Mouse (Mus musculus) hindbrain, postnatal 0 days (tissue): Measurements from ENCODE around the gene Spon2. TPM values are rescaled to one million over a fixed set of nuclear protein-coding genes. Genes with fewer than 3 reads are reported as not detected.

Experiments
- ATAC-seq: fragments of 200-750 bp; cut with Nextera tagmentation; 2 replicates; pipeline ENCODE4 v1.8.0; 2017; ENCODE audit warnings: mild to moderate bottlenecking, moderate TSS enrichment, moderate library complexity
- DNase-seq: peaks from one replicate; pipeline ENCODE4 v3.0.0-alpha.2; 2015; ENCODE audit warnings: low spot score
- H3K27ac ChIP-seq: fragments of 300-500 bp; sonication (generic); 2 replicates; pipeline ENCODE4 v1.5.1; 2014; ENCODE audit warnings: mild to moderate bottlenecking
- H3K27me3 ChIP-seq: fragments of 300-500 bp; sonication (generic); 2 replicates; pipeline ENCODE4 v1.6.1; 2014; ENCODE audit warnings: low read length, mixed read lengths; ENCODE audit not compliant: insufficient read depth
- H3K36me3 ChIP-seq: fragments of 300-500 bp; sonication (generic); 2 replicates; pipeline ENCODE4 v1.6.1; 2014; ENCODE audit warnings: low read length, mixed read lengths; ENCODE audit not compliant: insufficient read depth
- H3K4me1 ChIP-seq: fragments of 300-500 bp; sonication (generic); 2 replicates; pipeline ENCODE4 v1.6.1; 2014; ENCODE audit warnings: antibody characterized with exemption, low read length, mixed read lengths; ENCODE audit not compliant: insufficient read depth
- H3K4me2 ChIP-seq: fragments of 300-500 bp; sonication (generic); 2 replicates; pipeline ENCODE4 v1.6.1; 2014; ENCODE audit warnings: low read depth, mild to moderate bottlenecking, low read length, moderate library complexity, mixed read lengths
- H3K4me3 ChIP-seq: fragments of 300-500 bp; sonication (generic); 2 replicates; pipeline ENCODE4 v1.5.1; 2014; ENCODE audit warnings: low read length
- H3K9ac ChIP-seq: fragments of 300-500 bp; sonication (generic); replicated peaks from 2 replicates; pipeline ENCODE4 v1.6.1; 2014; ENCODE audit warnings: mild to moderate bottlenecking, low read length, moderate library complexity, mixed read lengths
- H3K9me3 ChIP-seq: fragments of 300-500 bp; sonication (generic); 2 replicates; pipeline ENCODE4 v1.6.1; 2016; ENCODE audit warnings: low read length, mixed read lengths
- CTCF ChIP-seq: IDR thresholded peaks from 2 replicates; pipeline ENCODE4 v1.5.1; 2016; ENCODE audit warnings: antibody characterized with exemption, control low read depth, low read depth
- WGBS: fragments of 180-500 bp; shearing (Covaris S2); extraction: QIAGEN DNeasy Blood & Tissue Kit; methylation state at CpG from one replicate; pipeline ENCODE4 v1.1.7; 2014; 5-methylcytosine and 5-hydroxymethylcytosine counted together
- polyA plus RNA-seq: library from polyadenylated mRNA; unstranded; fragments of >200 nt; fragmentation: Nextera tagmentation; extraction: Ambion mirVana; gene quantifications from 2 replicates; pipeline ENCODE4 v1.2.1, GENCODE M21; 2015
- total RNA-seq: library from RNA; depleted of rRNA; stranded (reverse); fragments of >200 nt; gene quantifications from 2 replicates; pipeline ENCODE4 v1.2.3, GENCODE M21; 2014

Gene Spon2
- total and polyA plus RNA-seq, 2 experiments from 2014 or later, result 3.9 to 4.3 TPM

DNA sequence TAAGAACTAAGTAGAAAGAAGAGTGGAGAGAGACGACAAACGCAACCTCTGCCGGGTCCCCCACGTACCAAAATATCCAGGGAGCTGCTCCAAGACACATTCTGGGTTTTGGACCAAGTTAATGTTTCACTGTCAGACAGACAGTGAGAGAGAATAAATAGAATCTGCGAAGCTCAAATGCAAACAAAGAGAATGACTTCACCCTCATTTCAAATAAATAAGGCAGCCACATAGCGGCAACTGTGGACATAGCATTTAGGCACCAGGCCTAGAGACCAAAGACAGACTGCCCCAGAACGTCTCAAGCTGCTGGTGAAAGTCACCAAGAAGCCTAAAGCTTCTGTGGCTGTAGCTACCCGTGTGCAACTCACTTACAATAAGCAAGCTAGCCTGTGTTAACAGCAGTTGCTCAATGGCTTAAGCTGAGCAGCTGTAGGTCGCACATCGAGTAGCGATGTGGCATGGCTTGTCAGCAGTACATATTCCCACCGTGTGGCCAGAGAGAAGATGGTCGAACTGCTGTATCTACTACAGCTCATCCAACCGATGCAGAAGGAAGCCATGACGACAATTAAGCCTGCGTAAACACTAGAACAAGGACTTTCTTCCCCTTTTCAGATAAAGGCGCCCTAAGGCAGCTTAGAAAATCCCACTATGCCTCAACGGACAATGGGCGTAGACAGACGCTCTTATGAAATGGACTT, 643 bp upstream of the Spon2 start:
- no peak for DNase-seq
- no peak for ATAC-seq
- Histone ChIP-seq H3K9me3 (no peaks in the 10 kb centered on the region), H3K27me3 (no peaks in the 10 kb centered on the region), H3K9ac (no peak overlapping the region), H3K36me3 (no peaks in the 10 kb centered on the region), H3K4me3 (no peak overlapping the region), H3K4me2 (no peak overlapping the region), H3K4me1 (peaks cover 14% of the 10 kb centered on the region; the same call in 1 of the 2 replicates), H3K27ac (peak overlapping the region; percentile 5; the same call in 1 of the 2 replicates)
- no peak; the same call in 1 of the 2 replicates for TF ChIP-seq CTCF
- 68% methylated on average over 20 of the region's 20 CpGs for WGBS

DNA sequence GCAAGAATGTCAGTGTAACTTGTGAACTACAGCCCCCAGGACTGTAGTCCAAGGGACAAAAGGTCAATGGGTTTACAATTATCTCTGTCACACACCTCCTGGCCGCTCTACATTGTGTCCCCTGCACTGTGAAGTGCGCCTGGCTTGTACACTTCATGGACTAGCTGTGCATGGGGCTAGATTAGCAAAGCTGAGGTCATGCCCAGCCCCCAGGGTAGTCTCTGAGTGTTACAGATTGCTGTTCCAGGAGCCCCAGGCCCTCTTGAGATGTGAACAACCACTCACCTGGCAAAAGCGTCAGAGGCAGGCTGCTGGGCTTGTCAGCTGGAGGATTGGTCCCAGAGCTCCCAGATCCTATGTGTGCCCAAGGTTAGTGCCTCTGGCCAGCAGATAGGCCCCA, 592 bp downstream of the Spon2 start:
- Histone ChIP-seq H3K36me3 (no peaks in the 10 kb centered on the region), H3K4me3 (no peak overlapping the region), H3K27me3 (no peaks in the 10 kb centered on the region), H3K9me3 (no peaks in the 10 kb centered on the region), H3K4me1 (peaks cover 14% of the 10 kb centered on the region; the same call in 1 of the 2 replicates), H3K9ac (no peak overlapping the region), H3K4me2 (no peak overlapping the region), H3K27ac (no peak overlapping the region)
- DNase-seq, result no peak
- ATAC-seq, result no peak
- no peak for TF ChIP-seq CTCF
- 65% methylated on average over 3 of the region's 3 CpGs for WGBS

DNA sequence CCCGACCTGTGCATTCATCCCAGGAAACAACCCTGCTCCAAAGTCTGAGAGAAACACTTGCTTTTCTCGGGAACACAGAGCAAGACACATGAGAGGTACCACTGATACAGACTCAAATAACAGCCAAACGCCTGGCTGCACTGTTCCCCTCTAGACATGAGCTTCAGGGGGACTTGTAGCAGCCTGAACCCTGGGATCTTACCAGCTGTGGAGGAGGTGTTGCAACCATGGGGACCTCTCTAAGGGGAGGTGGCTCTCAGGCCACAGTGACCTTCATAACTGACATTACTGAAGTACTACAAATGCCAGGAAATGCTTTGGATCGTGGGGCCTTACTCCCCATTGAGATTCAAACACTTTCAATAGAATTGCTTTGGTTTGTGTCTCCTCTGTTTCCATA, 3.5 kb downstream of the Spon2 start:
- no peak overlapping the region for H3K27ac ChIP-seq
- no peak overlapping the region for H3K9ac ChIP-seq
- H3K4me2 ChIP-seq, result no peak overlapping the region
- no peak for TF ChIP-seq CTCF
- no peak overlapping the region for H3K4me3 ChIP-seq
- ATAC-seq, result no peak
- H3K9me3 ChIP-seq, result no peaks in the 10 kb centered on the region
- no peak for DNase-seq
- WGBS, result 66% methylated on average over 4 of the region's 4 CpGs
- no peaks in the 10 kb centered on the region for H3K27me3 ChIP-seq
- H3K4me1 ChIP-seq, result peaks cover 10% of the 10 kb centered on the region; the same call in 1 of the 2 replicates
- H3K36me3 ChIP-seq, result no peaks in the 10 kb centered on the region

DNA sequence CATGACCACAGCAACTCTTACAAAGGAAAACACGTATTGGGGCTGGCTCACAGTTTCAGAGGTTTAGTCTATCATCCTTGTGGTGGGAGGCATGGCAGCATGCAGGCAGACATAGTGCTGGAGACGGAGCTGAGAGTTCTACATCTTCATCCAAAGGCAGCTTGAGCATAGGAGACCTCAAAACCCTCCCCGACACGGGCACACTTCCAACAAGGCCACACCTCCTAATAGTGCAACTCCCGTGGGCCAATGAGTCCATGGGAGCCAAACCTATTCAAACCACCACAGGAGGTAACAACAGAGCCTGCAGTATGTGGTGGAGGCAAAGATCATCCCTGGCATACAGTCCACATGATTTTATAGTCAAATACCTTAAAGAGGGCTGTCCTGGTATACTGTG, 7.0 kb downstream of the Spon2 start:
- H3K4me1 ChIP-seq, result no peaks in the 10 kb centered on the region

GRCm38 (mm10) chr5:33210515-33210914, 7.7 kb downstream of the Spon2 start:
- no peak overlapping the region for H3K9ac ChIP-seq
- no peak overlapping the region for H3K4me2 ChIP-seq
- H3K36me3 ChIP-seq, result no peaks in the 10 kb centered on the region
- 91% methylated on average over 3 of the region's 3 CpGs for WGBS
- H3K9me3 ChIP-seq, result no peaks in the 10 kb centered on the region
- ATAC-seq, result no peak
- H3K27ac ChIP-seq, result no peak overlapping the region
- H3K4me1 ChIP-seq, result no peaks in the 10 kb centered on the region
- H3K4me3 ChIP-seq, result no peak overlapping the region
- TF ChIP-seq CTCF, result no peak
- H3K27me3 ChIP-seq, result no peaks in the 10 kb centered on the region
- DNase-seq, result no peak

More for the DNA sequence above, 7.0 kb downstream of the Spon2 start:
- DNase-seq (no peak), ATAC-seq (no peak)
- H3K27ac ChIP-seq, result no peak overlapping the region
- H3K36me3 ChIP-seq, result no peaks in the 10 kb centered on the region
- no peak overlapping the region for H3K9ac ChIP-seq
- H3K4me2 ChIP-seq, result no peak overlapping the region
- 80% methylated on average over 5 of the region's 5 CpGs for WGBS
- no peak overlapping the region for H3K4me3 ChIP-seq
- H3K27me3 ChIP-seq, result no peaks in the 10 kb centered on the region
- H3K9me3 ChIP-seq, result no peaks in the 10 kb centered on the region
- no peak for TF ChIP-seq CTCF

DNA sequence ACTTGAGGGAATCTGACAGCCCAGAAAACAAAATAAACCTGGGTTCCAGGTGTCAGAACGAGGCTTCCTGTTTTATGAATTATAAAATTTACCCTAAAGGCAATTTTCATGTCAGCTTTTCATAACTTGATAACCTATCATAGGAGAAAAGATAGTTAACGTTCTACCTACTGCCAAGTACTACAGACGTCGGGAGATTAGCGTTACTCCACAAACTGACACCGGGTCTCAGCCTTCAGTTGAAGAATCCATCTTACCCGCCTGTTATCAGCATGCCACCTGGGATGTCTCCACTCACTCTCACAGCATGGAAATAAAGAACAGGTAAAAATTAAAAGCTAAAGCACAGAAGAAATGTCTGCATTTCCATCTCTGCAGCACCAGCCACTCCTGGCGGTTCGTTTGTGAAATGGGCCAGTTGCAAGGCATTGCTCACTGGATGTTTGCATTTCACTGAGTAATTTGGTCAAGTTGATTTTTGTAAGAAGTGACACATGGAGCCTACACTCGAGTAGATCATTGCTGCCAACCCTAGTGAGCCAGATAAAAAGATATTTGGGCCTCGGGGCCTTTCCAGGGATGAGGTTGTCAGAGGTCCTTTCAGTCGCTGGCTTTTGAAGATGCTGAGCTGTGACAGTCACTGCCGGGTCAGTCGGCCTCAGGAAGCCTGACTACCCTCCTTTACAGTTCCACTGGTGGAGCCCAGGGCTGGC, 9.6 kb downstream of the Spon2 start:
- H3K27ac ChIP-seq, result no peak overlapping the region
- H3K27me3 ChIP-seq, result no peaks in the 10 kb centered on the region
- WGBS, result 69% methylated on average over 14 of the region's 14 CpGs
- no peak overlapping the region for H3K9ac ChIP-seq
- no peak overlapping the region for H3K4me2 ChIP-seq
- no peak for TF ChIP-seq CTCF
- no peaks in the 10 kb centered on the region for H3K9me3 ChIP-seq
- no peaks in the 10 kb centered on the region for H3K36me3 ChIP-seq
- H3K4me3 ChIP-seq, result no peak overlapping the region
- ATAC-seq (no peak), DNase-seq (no peak)
- H3K4me1 ChIP-seq, result no peaks in the 10 kb centered on the region

DNA sequence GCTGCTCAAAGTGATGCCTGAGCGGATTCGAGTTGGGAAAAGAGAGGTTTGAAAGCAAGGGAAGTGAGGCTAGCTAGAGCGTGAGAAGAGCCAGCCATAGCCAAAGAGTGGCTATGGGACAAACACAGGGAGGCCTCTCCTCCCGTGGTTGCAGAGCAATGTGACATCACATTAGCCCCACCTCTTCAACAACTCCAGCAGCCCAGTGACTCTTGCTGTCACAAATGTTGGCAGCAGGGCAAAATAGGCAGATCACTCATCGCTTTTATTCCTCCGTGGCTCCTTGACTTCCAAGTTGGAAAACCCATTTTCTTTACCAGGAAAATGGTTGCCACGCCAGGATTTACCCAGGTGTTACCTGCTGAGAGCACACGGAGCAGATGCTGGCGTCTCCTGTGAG, 11.1 kb downstream of the Spon2 start:
- TF ChIP-seq CTCF, result no peak
- Histone ChIP-seq H3K27ac (no peak overlapping the region), H3K9me3 (no peaks in the 10 kb centered on the region), H3K27me3 (no peaks in the 10 kb centered on the region), H3K9ac (no peak overlapping the region), H3K4me3 (no peak overlapping the region), H3K36me3 (no peaks in the 10 kb centered on the region), H3K4me2 (no peak overlapping the region), H3K4me1 (no peaks in the 10 kb centered on the region)
- WGBS, result 56% methylated on average over 9 of the region's 9 CpGs
- ATAC-seq (no peak), DNase-seq (no peak)
